Mouse (Mus musculus) heart, postnatal 0 days (tissue): ENCODE results near the gene Rnf4.

Experiments
- CTCF ChIP-seq: IDR thresholded peaks from 2 replicates; pipeline ENCODE4 v1.5.1; 2016; ENCODE audit warnings: antibody characterized with exemption, control low read depth, low read depth
- EP300 ChIP-seq: IDR thresholded peaks from 2 replicates; pipeline ENCODE4 v1.6.1; 2016; ENCODE audit warnings: antibody characterized with exemption, low read depth

DNA sequence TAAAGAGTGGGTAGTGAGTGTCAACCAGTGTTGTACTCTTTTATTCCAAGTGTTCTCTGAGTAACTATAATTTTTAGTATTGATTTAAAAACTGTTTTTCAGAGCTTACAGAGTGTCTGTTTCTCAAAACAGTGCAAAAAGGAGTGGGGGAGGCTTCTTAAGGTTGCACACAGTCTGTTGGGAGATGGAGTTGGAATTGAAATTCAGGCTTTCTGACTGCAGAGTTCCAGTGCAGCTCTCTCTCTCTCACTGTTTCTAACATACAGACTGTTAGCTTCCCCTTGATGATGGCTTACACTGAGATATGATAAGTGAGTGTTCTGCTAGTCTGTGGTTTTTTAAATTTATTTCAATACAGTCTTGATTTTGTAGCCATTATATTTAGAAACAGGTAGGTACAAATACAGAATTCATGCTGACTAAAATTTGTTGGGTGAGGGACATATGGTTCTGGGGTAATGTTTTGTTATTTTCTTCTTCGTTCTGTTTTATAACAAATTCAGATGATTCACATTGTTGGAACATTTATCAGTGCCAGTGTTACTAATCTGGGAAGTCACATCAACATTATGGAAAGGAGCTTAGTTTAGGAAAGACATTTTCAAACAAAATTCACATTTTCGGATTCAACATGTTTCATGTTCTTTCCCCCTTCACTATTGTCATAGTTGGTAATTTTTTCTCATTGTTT lies 59.9 kb downstream of the Rnf4 start:
- TF ChIP-seq CTCF (no peak), EP300 (no peak)
